Mouse (Mus musculus): ENCODE measurements at regions not wholly inside any gene's neighbourhood (a gene's known extent, or its start where the extent isn't known, plus 50 kb on each side); places are given as distances from the start of the nearest gene placed in this dataset.
"Not testable (repeated sequence)": the region's sequence is repeated elsewhere in the genome, so short reads cannot be mapped to it uniquely, and the experiment has no call there.

GRCm38 (mm10) chr14:104732036-104732435 lies 209.6 kb upstream of the Rnf219 start:
- Histone ChIP-seq H3K9ac (ENCODE audit: low read depth, poor library complexity, severe bottlenecking) (no peak overlapping the region), H3K4me1 (ENCODE audit: control insufficient read depth, insufficient read depth, low read length) (no peaks in the 10 kb centered on the region), H3K27ac (ENCODE audit: insufficient read depth, low read length) (no peak overlapping the region), H3K27me3 (ENCODE audit: control insufficient read depth, insufficient read depth, low read length, poor library complexity, severe bottlenecking) (no peaks in the 10 kb centered on the region), H3K4me3 (ENCODE audit: low read depth, low read length) (no peak overlapping the region), H3K9me3 (replicated peaks; ENCODE audit: control insufficient read depth, insufficient read depth, low read length, poor library complexity, severe bottlenecking) (no peaks in the 10 kb centered on the region), H3K36me3 (ENCODE audit: control insufficient read depth, insufficient read depth, low read length, poor library complexity, severe bottlenecking) (no peaks in the 10 kb centered on the region)
- TF ChIP-seq CTCF (IDR thresholded peaks at IDR 0.05; ENCODE audit: low read depth, low read length) (no peak), POLR2A (IDR thresholded peaks at IDR 0.05; ENCODE audit: insufficient read depth, low read length) (no peak), EP300 (IDR thresholded peaks at IDR 0.05; ENCODE audit: insufficient read depth, low read depth, low read length) (no peak)

GRCm38 (mm10) chr14:104731319-104731995 lies 209.0 kb upstream of the Rnf219 start:
- Histone ChIP-seq H3K4me3 (ENCODE audit: low read depth, low read length) (no peak overlapping the region), H3K4me1 (ENCODE audit: control insufficient read depth, insufficient read depth, low read length) (no peaks in the 10 kb centered on the region), H3K27me3 (ENCODE audit: control insufficient read depth, insufficient read depth, low read length, poor library complexity, severe bottlenecking) (no peaks in the 10 kb centered on the region), H3K9ac (ENCODE audit: low read depth, poor library complexity, severe bottlenecking) (no peak overlapping the region), H3K27ac (ENCODE audit: insufficient read depth, low read length) (no peak overlapping the region), H3K36me3 (ENCODE audit: control insufficient read depth, insufficient read depth, low read length, poor library complexity, severe bottlenecking) (no peaks in the 10 kb centered on the region), H3K9me3 (replicated peaks; ENCODE audit: control insufficient read depth, insufficient read depth, low read length, poor library complexity, severe bottlenecking) (no peaks in the 10 kb centered on the region)
- TF ChIP-seq EP300 (IDR thresholded peaks at IDR 0.05; ENCODE audit: insufficient read depth, low read depth, low read length), result no peak

GRCm38 (mm10) chr14:104715651-104716050 lies 193.2 kb upstream of the Rnf219 start:
- not testable (repeated sequence) for H3K36me3 ChIP-seq (ENCODE audit: control insufficient read depth, insufficient read depth, low read length, poor library complexity, severe bottlenecking); H3K9ac ChIP-seq (ENCODE audit: low read depth, poor library complexity, severe bottlenecking); H3K4me1 ChIP-seq (ENCODE audit: control insufficient read depth, insufficient read depth, low read length); H3K27me3 ChIP-seq (ENCODE audit: control insufficient read depth, insufficient read depth, low read length, poor library complexity, severe bottlenecking); H3K4me3 ChIP-seq (ENCODE audit: low read depth, low read length); H3K27ac ChIP-seq (ENCODE audit: insufficient read depth, low read length)
- H3K9me3 ChIP-seq (replicated peaks; ENCODE audit: control insufficient read depth, insufficient read depth, low read length, poor library complexity, severe bottlenecking), result peaks cover 13% of the 10 kb centered on the region

- Histone ChIP-seq H3K4me3 (ENCODE audit: low read depth, low read length) (no peak overlapping the region), H3K9me3 (replicated peaks; ENCODE audit: control insufficient read depth, insufficient read depth, low read length, poor library complexity, severe bottlenecking) (no peaks in the 10 kb centered on the region), H3K36me3 (ENCODE audit: control insufficient read depth, insufficient read depth, low read length, poor library complexity, severe bottlenecking) (no peaks in the 10 kb centered on the region), H3K9ac (ENCODE audit: low read depth, poor library complexity, severe bottlenecking) (no peak overlapping the region), H3K27me3 (ENCODE audit: control insufficient read depth, insufficient read depth, low read length, poor library complexity, severe bottlenecking) (no peaks in the 10 kb centered on the region), H3K4me1 (ENCODE audit: control insufficient read depth, insufficient read depth, low read length) (no peaks in the 10 kb centered on the region), H3K27ac (ENCODE audit: insufficient read depth, low read length) (no peak overlapping the region)
- TF ChIP-seq POLR2A (IDR thresholded peaks at IDR 0.05; ENCODE audit: insufficient read depth, low read length), result no peak
- no peak for TF ChIP-seq CTCF (IDR thresholded peaks at IDR 0.05; ENCODE audit: low read depth, low read length)
- no peak for TF ChIP-seq EP300 (IDR thresholded peaks at IDR 0.05; ENCODE audit: insufficient read depth, low read depth, low read length)
Measured at GRCm38 (mm10) chr14:104702283-104702893, 179.9 kb upstream of the Rnf219 start.

GRCm38 (mm10) chr14:104698962-104699361 lies 176.5 kb upstream of the Rnf219 start:
- H3K4me3 ChIP-seq (ENCODE audit: low read depth, low read length), result no peak overlapping the region
- H3K9me3 ChIP-seq (replicated peaks; ENCODE audit: control insufficient read depth, insufficient read depth, low read length, poor library complexity, severe bottlenecking), result no peaks in the 10 kb centered on the region

GRCm38 (mm10) chr14:104695101-104695500 lies 172.7 kb upstream of the Rnf219 start:
- Histone ChIP-seq H3K36me3 (ENCODE audit: control insufficient read depth, insufficient read depth, low read length, poor library complexity, severe bottlenecking) (no peaks in the 10 kb centered on the region), H3K4me1 (ENCODE audit: control insufficient read depth, insufficient read depth, low read length) (no peaks in the 10 kb centered on the region), H3K9me3 (replicated peaks; ENCODE audit: control insufficient read depth, insufficient read depth, low read length, poor library complexity, severe bottlenecking) (no peaks in the 10 kb centered on the region), H3K9ac (ENCODE audit: low read depth, poor library complexity, severe bottlenecking) (no peak overlapping the region), H3K4me3 (ENCODE audit: low read depth, low read length) (no peak overlapping the region), H3K27me3 (ENCODE audit: control insufficient read depth, insufficient read depth, low read length, poor library complexity, severe bottlenecking) (no peaks in the 10 kb centered on the region), H3K27ac (ENCODE audit: insufficient read depth, low read length) (no peak overlapping the region)
- TF ChIP-seq POLR2A (IDR thresholded peaks at IDR 0.05; ENCODE audit: insufficient read depth, low read length), result no peak
- TF ChIP-seq CTCF (IDR thresholded peaks at IDR 0.05; ENCODE audit: low read depth, low read length), result no peak
- TF ChIP-seq EP300 (IDR thresholded peaks at IDR 0.05; ENCODE audit: insufficient read depth, low read depth, low read length), result no peak

More at GRCm38 (mm10) chr14:104698962-104699361, 176.5 kb upstream of the Rnf219 start:
- no peaks in the 10 kb centered on the region for H3K36me3 ChIP-seq (ENCODE audit: control insufficient read depth, insufficient read depth, low read length, poor library complexity, severe bottlenecking)
- H3K27me3 ChIP-seq (ENCODE audit: control insufficient read depth, insufficient read depth, low read length, poor library complexity, severe bottlenecking), result no peaks in the 10 kb centered on the region
- no peaks in the 10 kb centered on the region for H3K4me1 ChIP-seq (ENCODE audit: control insufficient read depth, insufficient read depth, low read length)
- no peak overlapping the region for H3K9ac ChIP-seq (ENCODE audit: low read depth, poor library complexity, severe bottlenecking)
- TF ChIP-seq EP300 (IDR thresholded peaks at IDR 0.05; ENCODE audit: insufficient read depth, low read depth, low read length) (no peak), CTCF (IDR thresholded peaks at IDR 0.05; ENCODE audit: low read depth, low read length) (no peak), POLR2A (IDR thresholded peaks at IDR 0.05; ENCODE audit: insufficient read depth, low read length) (no peak)
- H3K27ac ChIP-seq (ENCODE audit: insufficient read depth, low read length), result no peak overlapping the region
